Mouse (Mus musculus): Measurements from ENCODE around the gene Hes7. TPM values are rescaled to one million over a fixed set of nuclear protein-coding genes. Genes with fewer than 3 reads are reported as not detected.
A peak's percentile ranks its signal among the peaks of the same experiment; 100 is the strongest.

The Hes7 gene
- polyA plus RNA-seq, 1 experiment, result not detected

DNA sequence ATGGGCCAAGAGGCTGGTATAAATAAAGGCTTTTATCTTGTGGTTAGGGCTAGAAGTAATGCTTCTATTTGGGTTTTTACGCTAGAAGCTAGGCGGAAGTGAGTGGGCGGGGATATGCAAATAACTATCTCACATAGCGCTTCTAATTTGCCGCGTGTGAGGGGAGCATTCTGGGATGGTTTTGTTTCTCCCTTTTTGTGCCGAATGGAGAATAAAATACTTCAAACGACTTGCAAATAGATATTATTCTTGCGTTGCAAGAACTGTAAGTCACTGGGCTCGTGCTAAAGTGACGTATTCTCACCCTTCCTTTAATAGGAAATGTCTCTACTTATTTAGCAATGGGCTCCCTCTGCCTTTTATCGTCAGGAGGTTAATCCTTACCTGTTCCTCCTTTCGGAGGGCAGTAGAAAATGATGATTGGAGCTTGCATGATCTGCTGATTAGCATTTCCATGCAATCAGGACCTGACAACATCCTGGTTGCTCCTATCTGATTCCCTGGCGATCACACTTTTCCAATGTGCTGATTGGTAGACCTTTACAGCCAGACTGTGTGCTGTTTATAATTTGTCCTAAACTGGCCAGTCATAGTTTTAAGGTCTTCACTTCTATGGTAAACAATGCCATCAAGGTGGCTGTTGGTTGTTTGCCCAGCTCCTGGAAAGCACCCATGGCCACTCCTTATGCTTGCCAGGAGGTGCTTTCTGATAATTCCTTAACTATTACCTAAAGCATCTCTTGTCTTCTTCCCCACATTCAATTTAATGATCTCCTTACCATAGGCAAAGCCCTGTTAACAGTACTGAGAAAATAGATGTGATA lies 46.9 kb upstream of the Hes7 start:
- peak overlapping the region; percentile 82 for H3K9ac ChIP-seq (ENCODE audit: low read depth, poor library complexity, severe bottlenecking)
- H3K9me3 ChIP-seq (replicated peaks; ENCODE audit: control insufficient read depth, insufficient read depth, low read length, poor library complexity, severe bottlenecking), result no peaks in the 10 kb centered on the region
- no peak for TF ChIP-seq CTCF (IDR thresholded peaks at IDR 0.05; ENCODE audit: low read depth, low read length)
- TF ChIP-seq POLR2A (IDR thresholded peaks at IDR 0.05; ENCODE audit: insufficient read depth, low read length), result peak; percentile 100
- H3K27me3 ChIP-seq (ENCODE audit: control insufficient read depth, insufficient read depth, low read length, poor library complexity, severe bottlenecking), result no peaks in the 10 kb centered on the region
- H3K4me3 ChIP-seq (ENCODE audit: low read depth, low read length), result no peak overlapping the region
- no peaks in the 10 kb centered on the region for H3K36me3 ChIP-seq (ENCODE audit: control insufficient read depth, insufficient read depth, low read length, poor library complexity, severe bottlenecking)
- peak overlapping the region; percentile 86 for H3K27ac ChIP-seq (ENCODE audit: insufficient read depth, low read length)
- H3K4me1 ChIP-seq (ENCODE audit: control insufficient read depth, insufficient read depth, low read length), result peaks cover 5% of the 10 kb centered on the region

DNA sequence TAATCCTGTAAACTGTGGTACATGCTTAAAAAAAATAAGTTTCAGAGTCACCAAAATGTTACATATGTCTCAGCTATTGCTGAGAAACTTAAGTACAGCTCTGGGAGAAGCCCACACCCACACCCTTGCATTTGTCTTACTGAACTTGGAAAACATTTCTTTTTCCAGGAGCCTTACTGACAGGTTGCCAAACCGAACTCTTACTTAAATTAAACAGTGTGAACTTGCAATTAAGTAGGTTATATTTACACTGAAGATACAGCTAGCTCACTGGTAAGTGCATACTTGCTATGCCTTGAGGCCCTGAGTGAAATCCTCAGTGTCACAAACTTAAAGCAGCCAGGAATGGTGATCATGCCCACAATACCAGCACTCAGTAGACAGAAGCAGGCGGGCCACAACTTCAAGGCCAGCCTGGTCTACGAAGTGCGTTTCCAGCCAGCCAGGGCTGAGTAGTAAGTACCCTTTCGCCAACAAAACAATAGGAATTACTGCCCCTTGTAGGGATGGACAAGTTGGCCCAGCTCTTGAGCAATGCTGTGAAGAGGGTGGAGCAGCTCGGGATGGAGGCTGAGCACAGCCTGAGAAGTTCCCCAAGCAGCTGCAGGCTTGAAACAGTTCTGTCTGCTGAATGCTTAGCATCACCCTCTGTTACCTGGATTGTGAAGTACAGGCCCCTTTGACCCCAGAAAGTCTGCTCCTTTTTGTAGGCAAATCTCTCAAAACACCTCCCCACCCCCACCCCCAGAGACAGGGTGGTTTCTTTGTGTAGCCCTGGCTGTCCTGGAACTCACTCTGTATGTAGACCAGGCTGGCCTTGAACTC lies 46.0 kb upstream of the Hes7 start:
- TF ChIP-seq POLR2A (IDR thresholded peaks at IDR 0.05; ENCODE audit: insufficient read depth, low read length) (no peak), CTCF (IDR thresholded peaks at IDR 0.05; ENCODE audit: low read depth, low read length) (no peak), EP300 (IDR thresholded peaks at IDR 0.05; ENCODE audit: insufficient read depth, low read depth, low read length) (no peak)
- peak overlapping the region; percentile 48 for H3K27ac ChIP-seq (ENCODE audit: insufficient read depth, low read length)
- no peaks in the 10 kb centered on the region for H3K27me3 ChIP-seq (ENCODE audit: control insufficient read depth, insufficient read depth, low read length, poor library complexity, severe bottlenecking)
- no peaks in the 10 kb centered on the region for H3K36me3 ChIP-seq (ENCODE audit: control insufficient read depth, insufficient read depth, low read length, poor library complexity, severe bottlenecking)
- 0 out of 2 replicates have a peak overlapping the region, but pooled peaks have one; percentile 3 for H3K9ac ChIP-seq (ENCODE audit: low read depth, poor library complexity, severe bottlenecking)
- H3K9me3 ChIP-seq (replicated peaks; ENCODE audit: control insufficient read depth, insufficient read depth, low read length, poor library complexity, severe bottlenecking), result no peaks in the 10 kb centered on the region
- H3K4me1 ChIP-seq (ENCODE audit: control insufficient read depth, insufficient read depth, low read length), result peaks cover 5% of the 10 kb centered on the region
- no peak overlapping the region for H3K4me3 ChIP-seq (ENCODE audit: low read depth, low read length)

DNA sequence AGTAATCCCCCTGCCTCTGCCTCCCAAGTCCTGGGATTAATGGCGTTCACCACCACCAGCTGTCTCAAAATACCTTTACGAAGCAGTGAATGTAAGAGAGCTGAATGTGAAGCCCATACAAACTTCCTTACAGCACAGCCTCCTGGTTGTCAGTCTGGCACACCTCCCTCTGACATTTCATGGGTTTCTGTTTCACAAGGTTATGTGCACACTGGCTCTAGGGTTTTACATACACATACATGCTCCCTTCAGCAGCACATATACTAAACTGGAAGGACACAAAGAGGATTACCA lies 45.5 kb upstream of the Hes7 start:
- Histone ChIP-seq H3K4me3 (ENCODE audit: low read depth, low read length) (no peak overlapping the region), H3K9me3 (replicated peaks; ENCODE audit: control insufficient read depth, insufficient read depth, low read length, poor library complexity, severe bottlenecking) (no peaks in the 10 kb centered on the region), H3K27me3 (ENCODE audit: control insufficient read depth, insufficient read depth, low read length, poor library complexity, severe bottlenecking) (no peaks in the 10 kb centered on the region), H3K27ac (ENCODE audit: insufficient read depth, low read length) (peak overlapping the region; percentile 48), H3K9ac (ENCODE audit: low read depth, poor library complexity, severe bottlenecking) (0 out of 2 replicates have a peak overlapping the region, but pooled peaks have one; percentile 3), H3K36me3 (ENCODE audit: control insufficient read depth, insufficient read depth, low read length, poor library complexity, severe bottlenecking) (no peaks in the 10 kb centered on the region), H3K4me1 (ENCODE audit: control insufficient read depth, insufficient read depth, low read length) (peaks cover 5% of the 10 kb centered on the region)
- TF ChIP-seq POLR2A (IDR thresholded peaks at IDR 0.05; ENCODE audit: insufficient read depth, low read length) (no peak), CTCF (IDR thresholded peaks at IDR 0.05; ENCODE audit: low read depth, low read length) (no peak), EP300 (IDR thresholded peaks at IDR 0.05; ENCODE audit: insufficient read depth, low read depth, low read length) (no peak)

DNA sequence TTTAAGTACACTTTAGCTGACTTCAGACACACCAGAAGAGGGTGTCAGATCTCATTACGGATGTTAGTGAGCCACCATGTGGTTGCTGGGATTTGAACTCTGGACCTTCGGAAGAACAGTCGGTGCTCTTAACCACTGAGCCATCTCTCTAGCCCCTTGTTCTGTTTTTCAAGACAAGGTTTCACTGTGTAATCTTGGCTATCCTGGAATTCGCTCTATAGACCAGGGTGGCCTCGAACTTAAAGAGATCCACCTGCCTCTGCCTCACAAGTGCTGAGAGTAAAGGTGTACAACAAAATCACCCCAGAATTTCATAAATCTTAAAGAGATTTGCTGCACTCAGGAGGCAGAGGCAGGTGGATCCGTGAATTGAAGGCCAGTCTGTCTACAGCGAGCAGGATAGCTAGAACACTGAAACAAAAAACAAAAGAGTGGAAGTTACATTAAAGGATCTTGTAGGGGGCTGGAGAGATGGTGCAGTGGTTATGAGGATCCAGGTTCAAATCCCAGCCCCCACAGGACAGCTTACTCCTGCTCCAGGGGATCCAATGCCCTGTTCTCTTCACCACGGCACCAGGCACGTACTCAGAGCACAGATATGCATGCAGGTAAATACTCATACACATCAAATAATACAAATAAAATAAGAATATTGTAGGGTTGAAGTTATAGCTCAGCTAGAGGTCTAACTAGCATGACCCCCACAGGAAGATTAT lies 44.3 kb upstream of the Hes7 start:
- Histone ChIP-seq H3K4me3 (ENCODE audit: low read depth, low read length) (peak overlapping the region; percentile 71), H3K27ac (ENCODE audit: insufficient read depth, low read length) (peak overlapping the region; percentile 66; the same call in 1 of the 2 replicates), H3K27me3 (ENCODE audit: control insufficient read depth, insufficient read depth, low read length, poor library complexity, severe bottlenecking) (no peaks in the 10 kb centered on the region), H3K36me3 (ENCODE audit: control insufficient read depth, insufficient read depth, low read length, poor library complexity, severe bottlenecking) (no peaks in the 10 kb centered on the region), H3K9ac (ENCODE audit: low read depth, poor library complexity, severe bottlenecking) (peak overlapping the region; percentile 45), H3K4me1 (ENCODE audit: control insufficient read depth, insufficient read depth, low read length) (peaks cover 5% of the 10 kb centered on the region), H3K9me3 (replicated peaks; ENCODE audit: control insufficient read depth, insufficient read depth, low read length, poor library complexity, severe bottlenecking) (no peaks in the 10 kb centered on the region)
- TF ChIP-seq POLR2A (IDR thresholded peaks at IDR 0.05; ENCODE audit: insufficient read depth, low read length) (no peak), EP300 (IDR thresholded peaks at IDR 0.05; ENCODE audit: insufficient read depth, low read depth, low read length) (no peak), CTCF (IDR thresholded peaks at IDR 0.05; ENCODE audit: low read depth, low read length) (no peak)

DNA sequence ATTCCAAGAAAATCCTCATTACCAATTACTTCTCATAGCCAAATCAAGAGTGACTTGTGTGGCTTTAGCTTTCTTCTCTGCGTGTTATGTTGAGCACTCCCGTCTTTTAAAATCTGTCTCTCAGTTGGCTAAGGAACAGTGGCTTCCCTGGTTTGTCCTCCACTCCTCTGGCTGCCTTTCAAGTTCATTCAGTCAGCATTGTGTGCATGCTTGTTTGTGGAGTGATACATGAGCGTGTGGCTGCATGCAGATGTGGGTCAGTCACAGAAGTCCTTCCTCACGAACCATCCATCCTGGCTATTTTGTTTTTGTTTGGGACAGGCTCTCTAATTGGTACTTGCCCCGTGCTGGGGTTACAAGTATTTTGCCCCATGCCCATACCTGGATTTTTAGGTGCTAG lies 43.6 kb upstream of the Hes7 start:
- Histone ChIP-seq H3K4me1 (ENCODE audit: control insufficient read depth, insufficient read depth, low read length) (peaks cover 5% of the 10 kb centered on the region), H3K4me3 (ENCODE audit: low read depth, low read length) (no peak overlapping the region), H3K27me3 (ENCODE audit: control insufficient read depth, insufficient read depth, low read length, poor library complexity, severe bottlenecking) (no peaks in the 10 kb centered on the region), H3K27ac (ENCODE audit: insufficient read depth, low read length) (no peak overlapping the region), H3K36me3 (ENCODE audit: control insufficient read depth, insufficient read depth, low read length, poor library complexity, severe bottlenecking) (no peaks in the 10 kb centered on the region), H3K9ac (ENCODE audit: low read depth, poor library complexity, severe bottlenecking) (peak overlapping the region; percentile 45; the same call in 1 of the 2 replicates), H3K9me3 (replicated peaks; ENCODE audit: control insufficient read depth, insufficient read depth, low read length, poor library complexity, severe bottlenecking) (no peaks in the 10 kb centered on the region)
- TF ChIP-seq POLR2A (IDR thresholded peaks at IDR 0.05; ENCODE audit: insufficient read depth, low read length) (no peak), CTCF (IDR thresholded peaks at IDR 0.05; ENCODE audit: low read depth, low read length) (no peak), EP300 (IDR thresholded peaks at IDR 0.05; ENCODE audit: insufficient read depth, low read depth, low read length) (no peak)

All from ES-Bruce4 (cell line).